Mouse (Mus musculus) bone marrow, adult 2 months (tissue): Measurements from ENCODE around the gene Ap5z1.

Source experiments
- CTCF ChIP-seq: fragments of 200-500 bp; IDR thresholded peaks from 2 replicates; pipeline ENCODE4 v1.5.1; 2011; ENCODE audit warnings: low read length, control low read depth; ENCODE audit not compliant: control insufficient read depth, insufficient read depth
- POLR2A ChIP-seq: fragments of 200-500 bp; IDR thresholded peaks from 2 replicates; pipeline ENCODE4 v1.6.1; 2011; ENCODE audit warnings: low read depth, mild to moderate bottlenecking, control low read depth, low read length, borderline replicate concordance; ENCODE audit not compliant: control insufficient read depth

- TF ChIP-seq CTCF: no peak
- TF ChIP-seq POLR2A: no peak
Observed at GRCm38 (mm10) chr5:142435736-142436135, 28.0 kb upstream of the Ap5z1 start.
